Mouse (Mus musculus): Measurements from ENCODE around the gene Ckmt2. TPM values are rescaled to one million over a fixed set of nuclear protein-coding genes. Genes with fewer than 3 reads are reported as not detected.

Ckmt2 gene
- total RNA-seq (2021), result 1,000 to 10,000 TPM; 2,372 to 3,015 TPM

- DNase-seq, result peak; percentile 54 to 62
Observed at GRCm38 (mm10) chr13:91876741-91877349, at the start of gene Ckmt2. Ckmt2 (minus strand) TSS chr13:91876885.

GRCm38 (mm10) chr13:91921010-91921409 lies 44.3 kb upstream of the Ckmt2 start:
- DNase-seq, result no peak
- intact Hi-C loops (cut with DNase I), result no loop called here

More at GRCm38 (mm10) chr13:91876741-91877349, at the start of gene Ckmt2:
- intact Hi-C loops (cut with DNase I), result no loop called here

DNA sequence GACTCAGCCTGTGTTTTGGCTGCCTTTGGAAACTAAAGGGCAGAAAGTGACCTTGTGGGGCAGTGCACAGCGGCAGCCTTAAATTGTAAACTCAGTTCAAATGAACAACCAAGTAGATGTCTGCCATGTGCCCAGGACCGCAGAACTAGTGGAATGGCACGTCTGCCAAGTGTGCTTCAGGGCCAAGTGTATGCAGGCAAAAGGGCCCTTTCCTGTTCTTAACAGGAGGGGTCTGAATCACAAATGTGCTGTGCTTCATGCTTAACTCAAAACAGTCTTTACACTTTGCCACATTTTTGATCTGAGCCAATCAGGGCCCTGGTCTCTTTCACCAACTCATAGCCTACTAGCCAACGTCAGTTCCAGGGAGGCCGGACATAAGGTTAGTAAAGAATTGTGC lies 42.1 kb upstream of the Ckmt2 start:
- intact Hi-C loops (cut with DNase I), result no loop called here
- DNase-seq, result no peak

GRCm38 (mm10) chr13:91917835-91918234 lies 41.1 kb upstream of the Ckmt2 start:
- no peak for DNase-seq
- intact Hi-C loops (cut with DNase I), result no loop called here

DNA sequence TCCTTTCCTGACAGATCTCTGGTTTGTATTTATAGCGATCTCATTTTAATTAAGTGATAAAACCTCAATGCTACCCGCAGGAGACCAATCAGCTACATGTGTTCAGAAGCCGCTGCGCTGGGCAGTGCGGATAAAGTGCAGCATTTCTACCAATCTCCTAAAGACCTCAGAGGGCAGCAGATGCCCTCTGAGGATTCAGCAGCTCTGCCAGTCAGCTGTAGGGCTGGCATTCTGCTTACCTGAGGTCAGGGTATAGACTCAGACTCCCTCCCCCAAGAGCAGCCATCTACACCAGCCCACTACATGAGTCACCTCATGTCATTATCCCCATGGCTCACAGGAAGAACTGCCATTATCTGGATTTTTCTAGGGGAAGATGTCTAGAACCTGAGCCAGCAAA lies 39.6 kb upstream of the Ckmt2 start:
- intact Hi-C loops (cut with DNase I), result no loop called here
- no peak for DNase-seq

GRCm38 (mm10) chr13:91915582-91916239 lies 39.0 kb upstream of the Ckmt2 start:
- intact Hi-C loops (cut with DNase I), result no loop called here

DNA sequence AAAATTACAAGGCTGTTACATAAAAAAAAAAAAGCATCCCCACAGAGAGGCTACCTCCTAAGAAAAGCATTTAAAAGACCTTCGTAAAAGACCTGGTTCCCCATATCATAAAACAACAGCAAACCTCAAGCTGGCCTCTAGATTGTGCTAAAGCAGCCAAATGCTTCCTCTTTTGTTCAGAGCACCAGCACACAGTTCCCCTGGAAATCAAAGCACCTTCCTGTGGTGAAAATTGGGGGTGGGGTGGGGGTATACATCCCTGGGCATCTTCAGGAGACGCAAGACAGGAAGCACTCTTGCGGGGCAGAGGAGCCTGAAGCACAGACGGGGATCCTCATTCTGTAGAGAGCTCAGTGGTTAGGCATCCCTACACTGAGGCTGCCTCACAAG lies 38.5 kb upstream of the Ckmt2 start:
- no peak for DNase-seq
- intact Hi-C loops (cut with DNase I), result no loop called here

More at GRCm38 (mm10) chr13:91915582-91916239, 39.0 kb upstream of the Ckmt2 start:
- DNase-seq, result no peak

DNA sequence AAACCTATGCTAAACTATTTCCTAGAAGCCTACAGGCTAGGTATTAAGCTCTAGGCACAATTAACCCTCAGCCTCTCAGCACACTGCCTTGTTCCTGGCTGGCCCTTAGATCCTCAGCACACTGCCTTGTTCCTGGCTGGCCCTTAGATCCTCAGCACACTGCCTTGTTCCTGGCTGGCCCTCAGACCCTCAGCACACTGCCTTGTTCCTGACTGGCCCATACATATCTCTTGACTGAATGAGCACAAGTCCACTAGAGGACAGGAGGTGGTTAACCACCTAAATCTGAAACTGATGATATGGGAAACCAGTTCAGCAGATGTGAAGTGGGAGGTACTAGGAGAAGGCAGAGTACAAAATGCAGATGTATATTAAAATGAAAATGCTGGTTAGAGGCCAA lies 35.0 kb upstream of the Ckmt2 start:
- DNase-seq, result no peak
- intact Hi-C loops (cut with DNase I), result loop anchor here (2.0 kb wide), 1 partner anchor 571 kb away; no protein-coding TSS in a partner anchor

DNA sequence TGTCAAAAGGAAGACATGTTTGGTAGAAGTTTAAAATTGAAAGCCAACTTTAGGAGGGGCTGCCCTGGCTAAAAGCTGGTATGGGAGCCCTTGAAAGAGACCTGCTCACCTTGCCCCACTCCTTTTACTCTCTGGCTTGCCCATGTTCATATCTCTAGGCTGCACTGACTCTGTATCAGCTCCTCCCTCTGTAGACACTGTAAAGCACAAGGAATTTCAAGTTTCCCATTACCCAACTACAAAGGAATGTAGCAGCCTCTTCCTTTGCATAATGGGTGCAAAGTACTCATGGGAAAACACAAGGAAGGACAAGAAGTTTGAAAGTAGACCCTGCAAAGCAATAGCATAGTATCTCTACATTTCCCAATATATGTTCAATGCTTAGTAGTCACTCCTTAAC lies 34.5 kb upstream of the Ckmt2 start:
- intact Hi-C loops (cut with DNase I), result no loop called here
- DNase-seq, result no peak

DNA sequence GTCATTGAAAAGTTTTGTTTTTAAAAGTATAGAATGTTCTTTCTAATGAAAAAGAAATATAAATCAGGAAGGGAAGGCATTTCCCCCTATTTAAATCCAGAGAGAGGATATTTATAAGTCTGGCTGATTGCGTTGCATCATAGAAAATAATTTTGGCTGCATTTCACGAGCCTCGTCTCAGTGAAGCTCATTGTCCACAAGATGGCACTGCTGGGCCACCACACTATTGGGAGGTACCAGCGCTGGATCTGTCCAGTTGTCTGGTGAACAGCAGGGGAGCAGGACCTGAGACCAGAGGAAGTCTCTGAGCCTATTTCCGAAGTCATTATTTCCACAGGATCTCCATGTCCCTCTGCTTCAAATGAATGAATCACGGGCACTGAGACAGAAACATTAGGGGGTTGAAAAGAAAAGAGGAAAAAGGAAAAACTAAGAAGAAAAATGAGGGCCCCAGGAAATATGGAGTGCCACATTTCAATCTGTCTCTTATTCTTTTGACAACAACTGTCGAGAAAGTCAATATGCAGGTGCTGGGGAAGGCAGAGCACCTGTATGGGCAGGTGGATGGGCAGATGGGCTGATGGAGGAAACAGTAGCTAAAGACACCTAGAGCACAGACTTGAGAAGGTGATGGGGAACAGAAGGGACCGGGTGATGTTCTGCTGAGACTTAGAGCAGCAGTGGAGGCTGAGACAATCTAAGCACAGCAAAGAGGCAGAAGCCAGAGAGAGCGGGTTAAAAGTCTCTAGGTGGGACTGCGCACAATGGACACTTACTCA lies 31.7 kb upstream of the Ckmt2 start:
- intact Hi-C loops (cut with DNase I), result loop anchor here (1.0 kb wide), 1 partner anchor 429 kb away; no protein-coding TSS in a partner anchor
- peak; percentile 72 to 80 for DNase-seq

GRCm38 (mm10) chr13:91906338-91906737 lies 29.7 kb upstream of the Ckmt2 start:
- intact Hi-C loops (cut with DNase I), result no loop called here

GRCm38 (mm10) chr13:91896476-91896875 lies 19.8 kb upstream of the Ckmt2 start:
- intact Hi-C loops (cut with DNase I), result no loop called here
- no peak for DNase-seq

More at GRCm38 (mm10) chr13:91906338-91906737, 29.7 kb upstream of the Ckmt2 start:
- no peak for DNase-seq

- DNase-seq, result no peak
- intact Hi-C loops (cut with DNase I), result no loop called here
Observed at GRCm38 (mm10) chr13:91893132-91893531, 16.4 kb upstream of the Ckmt2 start.

- no peak for DNase-seq
- intact Hi-C loops (cut with DNase I), result no loop called here
Observed at GRCm38 (mm10) chr13:91890031-91890619, 13.4 kb upstream of the Ckmt2 start.

GRCm38 (mm10) chr13:91884714-91885386 lies 8.2 kb upstream of the Ckmt2 start:
- DNase-seq, result no peak
- intact Hi-C loops (cut with DNase I), result no loop called here

DNA sequence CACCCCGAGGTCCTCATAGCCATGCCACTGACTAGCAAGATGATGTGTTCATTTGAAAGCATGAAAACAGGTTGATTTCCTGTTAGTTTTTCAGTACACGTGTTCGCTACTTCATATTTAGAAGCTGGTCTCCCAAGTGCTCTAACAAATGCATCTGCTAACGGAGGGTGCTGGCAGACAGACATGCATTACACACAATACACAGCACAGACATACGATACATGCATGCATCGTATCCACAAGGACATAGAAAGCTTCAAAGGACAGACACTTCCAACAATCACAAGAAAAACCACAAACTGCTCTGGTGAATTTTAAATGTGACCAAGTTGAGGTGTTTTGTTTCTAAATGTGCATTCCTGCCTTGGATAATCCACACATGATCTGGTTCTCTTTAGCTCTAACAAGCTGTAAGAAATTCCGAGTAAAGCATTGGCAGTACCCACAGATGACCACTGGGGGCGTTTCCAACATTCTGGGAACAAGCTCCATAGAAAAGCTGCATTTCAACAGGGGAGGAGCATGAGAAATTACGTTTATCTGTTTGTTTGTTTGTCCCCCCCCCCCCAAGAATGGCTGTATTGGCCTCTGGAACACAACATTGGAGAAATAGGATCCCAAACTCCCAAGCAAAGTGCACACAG lies 5.3 kb upstream of the Ckmt2 start:
- DNase-seq, result peak; percentile 22 to 36
- intact Hi-C loops (cut with DNase I), result no loop called here

GRCm38 (mm10) chr13:91880256-91880655 lies 3.6 kb upstream of the Ckmt2 start:
- no peak for DNase-seq

DNA sequence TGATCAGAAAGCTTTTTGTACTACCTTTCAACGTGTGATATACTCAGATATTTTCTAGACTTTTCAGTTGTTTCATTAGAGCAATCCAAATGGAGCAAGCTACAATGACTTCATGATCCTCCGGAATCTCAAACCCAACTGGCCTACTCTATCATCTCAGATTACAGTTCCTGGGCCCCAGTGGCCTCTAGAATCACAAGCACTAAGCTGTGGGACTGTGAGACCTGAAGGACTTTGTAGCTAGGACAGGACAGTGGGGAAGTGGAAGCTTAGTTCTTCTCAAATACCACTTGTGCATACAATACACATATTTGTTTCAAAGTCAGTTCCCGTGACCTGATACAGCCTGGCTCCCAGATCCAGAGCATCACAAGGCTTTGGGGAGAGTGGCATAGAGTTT lies 1.3 kb upstream of the Ckmt2 start:
- peak in 1 of 2 experiments; percentile 12 for DNase-seq
- intact Hi-C loops (cut with DNase I), result no loop called here

More at GRCm38 (mm10) chr13:91880256-91880655, 3.6 kb upstream of the Ckmt2 start:
- intact Hi-C loops (cut with DNase I), result no loop called here

GRCm38 (mm10) chr13:91877350-91877749 lies 665 bp upstream of the Ckmt2 start:
- intact Hi-C loops (cut with DNase I), result no loop called here
- DNase-seq, result peak; percentile 33 to 41

GRCm38 (mm10) chr13:91875581-91875980 lies 1.1 kb downstream of the Ckmt2 start:
- intact Hi-C loops (cut with DNase I), result no loop called here
- DNase-seq, result peak in 1 of 2 experiments; percentile 14

Data from heart, postnatal 36 days (tissue).